Mouse (Mus musculus) naive thymus-derived CD4-positive, alpha-beta T cell, adult 2 months (primary cell): Measurements from ENCODE around the gene Dok5.

Experiments
- DNase-seq: peaks from one replicate; pipeline ENCODE4 v3.0.0-alpha.2; 2011; ENCODE audit warnings: low read depth

Gene Dok5

DNA sequence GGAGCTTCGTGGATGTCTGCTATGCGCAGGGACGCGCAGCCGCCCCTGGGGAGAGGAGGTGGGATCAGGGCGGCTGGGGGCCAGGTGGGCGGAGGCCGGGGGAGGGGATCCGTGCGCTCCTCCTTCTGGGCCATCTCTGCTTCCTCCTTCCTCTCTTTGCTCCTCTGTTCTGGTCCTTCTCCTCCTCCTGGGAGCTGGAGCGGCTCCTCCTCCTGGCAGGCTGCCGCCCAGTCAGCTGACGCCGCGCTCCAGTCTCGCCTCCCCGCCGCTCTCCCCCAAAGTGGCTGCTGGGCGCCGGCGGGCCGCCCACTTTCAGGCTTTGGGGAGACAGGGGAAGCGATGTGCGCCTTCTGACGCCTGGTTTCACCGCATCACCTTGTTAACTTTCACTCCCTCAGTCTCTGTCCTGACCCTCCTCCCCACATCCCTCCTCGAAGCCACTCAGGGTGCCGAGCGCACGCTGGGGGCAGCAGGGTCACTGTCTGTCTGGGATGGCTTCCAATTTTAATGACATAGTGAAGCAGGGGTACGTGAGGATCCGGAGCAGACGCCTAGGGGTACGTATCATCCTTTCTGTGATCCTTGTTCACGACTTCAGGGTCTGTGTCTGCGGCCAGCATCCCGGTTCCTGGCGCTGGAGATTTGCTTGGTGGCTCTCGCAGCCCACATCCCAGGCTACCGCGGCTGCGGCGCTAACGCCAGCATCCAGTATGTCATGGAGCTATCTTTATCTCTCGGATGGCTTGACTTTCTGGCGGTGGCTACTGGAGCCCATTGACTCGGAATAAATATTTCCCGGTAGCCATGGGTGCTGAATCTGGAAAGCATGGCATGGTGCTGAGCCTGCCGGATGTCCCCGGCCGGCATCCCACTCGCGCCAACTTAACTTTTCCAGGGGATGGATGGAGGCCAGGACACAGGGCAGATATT, at the start of gene Dok5:
Dok5 (plus strand) TSS at position 176 of the 930 bp plus-strand sequence.
- no peak for DNase-seq

DNA sequence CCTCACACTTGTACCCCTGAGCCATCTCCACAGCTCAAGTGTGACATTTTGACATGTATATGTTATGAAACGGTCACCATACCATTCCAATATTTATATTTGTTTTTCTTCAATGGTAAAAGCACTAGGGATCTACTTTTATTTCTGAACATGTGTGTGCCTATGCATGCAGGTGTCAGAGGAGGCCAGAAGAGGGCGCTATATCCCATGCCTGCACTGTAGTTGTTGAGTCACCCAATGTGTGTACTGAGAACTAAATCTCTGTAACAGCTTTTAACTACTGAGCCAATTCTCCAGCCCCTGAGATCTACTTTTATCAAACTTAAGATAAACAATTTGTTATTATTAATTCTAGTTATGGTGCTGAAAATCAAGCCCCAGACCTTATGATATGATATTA, 48.2 kb upstream of the Dok5 start:
- no peak for DNase-seq

DNA sequence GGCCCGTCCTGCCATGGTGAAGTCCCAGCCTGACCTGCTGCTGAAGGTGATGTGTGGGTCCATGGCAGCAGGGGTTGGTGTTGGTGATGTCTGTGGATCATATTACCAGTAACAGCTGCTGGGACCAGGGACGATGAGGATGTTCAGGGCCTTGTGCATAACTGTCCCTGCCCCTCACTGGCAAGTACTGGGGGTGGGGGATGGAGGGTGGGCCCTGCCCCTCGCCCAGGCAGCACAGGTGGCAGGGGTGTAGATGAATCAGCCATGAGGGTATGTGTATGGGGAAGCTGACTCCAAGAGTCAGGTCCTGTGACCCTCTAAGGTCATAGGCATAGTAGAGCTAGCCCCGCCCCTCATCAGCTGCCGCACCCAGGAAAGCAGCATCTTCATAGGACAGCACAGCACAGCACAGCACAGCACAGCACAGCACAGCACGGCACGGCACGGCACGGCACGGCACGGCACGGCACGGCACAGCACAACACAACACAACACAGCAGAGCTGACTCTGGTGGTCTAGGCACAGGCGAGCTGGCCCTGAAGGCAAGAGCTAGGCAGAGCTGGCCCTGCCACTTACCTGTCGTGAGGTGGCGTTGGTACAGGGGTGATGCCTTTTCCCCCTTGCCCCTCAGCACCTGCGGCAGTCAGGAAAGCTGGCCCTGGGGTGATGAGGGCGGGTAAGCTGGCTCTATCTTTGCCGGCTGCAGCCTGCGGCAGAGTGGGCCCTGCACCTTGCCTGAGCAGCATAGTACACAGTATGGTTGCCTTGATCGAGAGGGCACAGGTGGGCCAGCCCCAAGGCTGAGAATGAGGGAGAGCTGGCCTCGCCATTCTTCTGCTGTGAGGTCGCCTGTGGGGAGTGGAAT, 36.3 kb upstream of the Dok5 start:
- DNase-seq = no peak

DNA sequence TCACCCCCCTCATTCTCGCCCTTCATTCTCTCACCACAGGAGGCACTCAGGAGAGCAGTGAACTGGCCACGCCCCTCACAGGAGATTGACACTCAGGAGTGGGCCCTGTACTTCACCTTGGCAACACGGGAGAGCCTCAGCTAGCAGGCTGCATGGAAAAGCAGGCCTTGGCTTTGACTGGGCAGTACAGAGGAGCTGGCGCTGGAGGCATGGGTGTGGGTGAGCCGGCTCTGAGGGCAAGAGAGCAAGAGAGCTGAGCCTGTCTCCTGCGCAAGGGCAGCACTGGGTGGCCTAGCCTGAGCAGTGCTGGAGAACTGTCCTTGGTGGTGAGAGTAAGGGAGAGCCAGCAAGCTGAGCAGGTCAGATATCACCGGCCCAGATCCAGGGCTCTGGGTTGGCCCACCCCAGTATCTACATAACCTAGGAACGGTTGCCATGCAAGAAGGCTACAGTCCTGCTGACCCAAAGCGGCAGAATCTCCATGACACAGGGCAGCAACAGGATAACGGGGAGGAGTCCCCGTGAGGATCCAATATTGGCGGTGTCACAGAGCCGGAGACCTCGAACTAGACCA, 35.6 kb upstream of the Dok5 start:
- no peak for DNase-seq

DNA sequence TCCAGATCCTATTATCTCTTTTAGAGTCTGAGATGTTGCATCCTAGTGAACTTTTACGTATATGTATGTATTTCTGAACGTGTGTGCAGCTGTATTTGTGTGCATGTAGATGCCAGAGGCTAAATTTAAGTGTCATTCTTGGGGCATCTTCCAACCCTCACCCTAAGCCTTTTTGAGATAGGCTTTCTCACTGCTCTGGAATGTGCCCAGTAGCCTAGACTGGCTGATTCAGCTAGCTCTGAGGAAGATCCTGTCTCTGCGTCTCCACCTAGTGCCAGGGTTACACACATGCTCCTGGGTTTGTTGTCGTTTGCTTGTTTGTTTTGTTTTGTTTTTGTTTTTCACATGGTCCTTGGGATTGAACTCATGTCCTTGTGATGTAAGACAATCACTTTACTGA, 31.1 kb upstream of the Dok5 start:
- DNase-seq = no peak

DNA sequence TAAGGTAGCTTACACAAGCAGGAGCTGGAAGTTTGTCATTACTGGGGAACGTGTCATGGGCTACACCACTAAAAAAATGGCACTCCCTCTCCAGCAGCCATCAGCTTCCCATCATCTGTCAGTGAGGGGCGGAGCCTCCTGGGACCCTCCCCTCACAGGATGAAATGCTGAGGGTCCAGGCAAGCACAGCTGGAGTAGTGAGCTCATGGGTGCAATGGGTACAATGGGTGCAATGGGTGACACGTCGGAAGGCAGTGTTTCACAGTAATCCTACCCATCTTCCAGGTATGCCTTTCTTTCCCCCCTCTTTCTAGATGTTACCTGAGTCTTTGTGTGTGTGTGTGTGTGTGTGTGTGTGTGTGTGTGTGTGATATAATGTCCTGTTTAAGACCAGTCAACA, 25.1 kb upstream of the Dok5 start:
- DNase-seq = no peak

DNA sequence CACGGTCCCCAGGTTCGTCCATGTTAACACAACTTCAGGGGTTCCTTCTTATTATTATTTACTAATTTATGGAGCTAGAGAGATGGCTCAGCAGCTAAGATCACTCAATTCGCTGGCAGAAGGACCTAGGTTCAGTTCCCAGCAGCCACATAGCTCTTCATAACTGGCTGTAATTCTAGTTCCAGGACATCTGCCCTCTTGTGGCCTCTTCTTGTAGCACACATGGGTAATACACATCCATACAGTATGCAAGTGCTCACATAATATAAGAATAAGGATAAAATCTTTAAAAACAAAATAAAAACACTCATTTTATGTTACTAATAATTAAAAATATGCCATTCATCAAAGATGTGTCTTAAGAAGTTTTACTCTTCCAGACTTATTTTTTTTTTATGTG, 23.9 kb upstream of the Dok5 start:
- DNase-seq = no peak

DNA sequence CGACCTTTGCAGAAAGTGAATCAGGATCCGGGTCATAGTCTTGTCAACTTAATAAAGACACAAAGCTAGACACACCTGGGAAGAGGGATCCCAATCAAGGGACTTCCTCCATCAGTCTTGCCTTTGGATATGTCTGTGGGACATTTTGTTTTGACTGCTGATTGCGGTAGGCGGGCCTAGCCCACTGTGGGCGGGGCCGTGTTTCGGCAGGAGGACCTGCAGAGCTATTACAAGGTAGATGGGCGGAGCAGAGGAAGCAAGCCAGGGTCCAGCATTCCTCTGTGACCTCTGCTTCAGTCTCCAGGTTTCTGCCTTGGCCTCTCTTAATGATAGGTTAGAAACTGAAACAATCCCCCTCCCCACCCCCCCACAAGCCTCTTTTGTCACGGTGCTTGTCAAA, 22.7 kb upstream of the Dok5 start:
- DNase-seq = no peak

DNA sequence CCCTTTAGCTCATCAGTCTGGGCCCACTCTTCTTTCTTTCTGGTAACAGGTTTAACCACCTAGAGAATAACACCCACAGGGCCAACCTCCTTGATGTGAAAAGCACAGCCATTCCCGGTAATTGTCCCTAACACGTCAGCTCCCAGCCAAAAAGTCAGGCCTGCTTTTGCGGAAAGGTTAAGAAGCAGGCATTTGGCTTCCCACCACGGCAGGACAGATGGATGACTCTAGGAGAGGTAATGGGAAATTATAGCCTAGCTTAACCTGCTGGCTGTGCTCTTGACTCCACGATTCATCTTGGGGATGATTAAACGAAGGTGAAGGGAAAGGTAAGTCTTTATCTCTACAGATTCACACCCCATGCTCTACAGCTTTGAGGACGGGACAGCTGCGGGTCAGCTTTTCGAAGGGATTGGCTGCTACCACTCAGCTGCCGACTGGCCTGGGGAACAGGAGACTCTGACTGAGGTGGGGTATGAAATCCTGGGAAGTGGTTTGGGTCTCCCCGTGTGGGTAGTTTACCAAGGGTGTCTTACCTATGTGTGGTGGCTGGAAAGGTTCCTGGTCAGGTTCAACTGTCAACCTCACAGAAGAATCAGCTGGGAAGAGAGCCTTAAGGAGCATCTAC, 18.8 kb upstream of the Dok5 start:
- no peak for DNase-seq

DNA sequence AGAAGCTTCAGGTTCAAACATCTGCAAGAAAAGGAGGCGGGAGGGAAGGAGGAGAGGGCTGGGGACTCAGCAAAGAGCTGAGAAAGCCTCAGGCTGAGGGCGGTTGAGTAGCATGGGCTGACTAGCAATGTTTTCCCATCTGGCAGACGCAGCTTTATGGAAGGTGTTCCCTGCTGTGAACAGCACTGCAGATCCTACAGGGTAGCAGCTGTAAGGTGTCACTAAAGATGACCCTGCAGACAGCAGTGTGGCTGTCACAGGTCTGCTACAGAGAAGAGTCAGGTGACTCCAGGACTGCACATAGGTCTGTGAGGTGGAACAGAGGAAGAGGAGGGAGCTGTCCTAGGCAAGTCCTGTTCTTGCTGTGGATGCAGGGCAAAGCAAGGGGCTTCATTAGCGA, 11.2 kb upstream of the Dok5 start:
- DNase-seq = no peak

DNA sequence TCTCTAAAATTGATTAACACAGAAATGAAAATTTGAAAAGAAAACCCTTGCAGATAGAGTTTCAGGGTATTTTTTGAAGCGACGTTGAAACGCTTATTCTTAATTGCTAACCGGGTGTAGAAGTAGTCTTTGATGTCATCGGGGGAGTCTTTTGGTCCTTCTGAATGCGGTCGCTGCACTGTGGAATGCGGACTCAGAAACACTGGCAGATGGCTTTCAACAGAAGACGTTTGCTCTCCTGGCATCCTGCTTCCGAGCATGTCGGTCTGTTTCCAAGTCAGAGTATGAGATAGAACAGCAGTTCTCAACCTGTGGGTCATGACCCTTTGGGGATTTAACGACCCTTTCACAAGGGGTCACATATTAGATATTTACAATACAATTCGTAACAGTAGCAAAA, 7.5 kb upstream of the Dok5 start:
- DNase-seq = no peak

DNA sequence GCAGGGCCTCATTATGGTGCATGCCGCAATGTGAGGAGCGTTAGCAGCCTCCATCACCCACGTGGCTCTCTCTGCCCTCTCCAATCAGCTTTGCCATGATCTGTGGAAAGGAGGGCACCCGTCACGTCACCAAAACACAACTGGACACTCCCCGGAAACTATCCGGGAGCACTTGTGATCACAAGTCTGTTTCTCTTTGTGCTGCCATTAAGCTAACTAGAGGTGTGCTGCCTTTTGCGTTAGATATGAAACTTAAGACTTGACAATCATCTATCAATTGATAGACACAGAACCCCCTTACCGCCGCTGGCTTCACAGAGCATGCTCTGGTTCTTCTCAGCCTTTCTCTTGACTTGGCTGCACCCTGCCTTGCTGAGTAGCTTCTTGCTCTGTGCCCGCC, 6.9 kb upstream of the Dok5 start:
- DNase-seq = no peak

DNA sequence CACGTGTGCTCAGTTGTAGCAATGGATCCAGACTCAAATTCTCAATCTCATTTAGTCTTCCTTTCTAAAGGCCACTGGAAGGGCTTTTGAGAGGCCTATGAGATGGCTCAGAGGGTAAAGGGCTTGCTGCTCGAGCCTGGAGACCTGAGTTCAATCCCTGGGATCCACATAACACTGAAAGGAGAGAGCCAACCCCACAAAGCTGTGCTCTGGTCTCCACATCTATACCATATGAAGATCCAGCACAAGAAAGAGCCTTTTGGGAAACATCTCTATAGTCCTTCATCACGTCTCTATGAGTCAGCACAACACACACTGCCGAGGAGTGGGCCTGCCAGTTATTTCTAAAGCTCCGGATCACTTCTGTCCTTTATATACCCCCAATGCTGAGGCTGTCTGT, 5.8 kb upstream of the Dok5 start:
- DNase-seq = no peak

DNA sequence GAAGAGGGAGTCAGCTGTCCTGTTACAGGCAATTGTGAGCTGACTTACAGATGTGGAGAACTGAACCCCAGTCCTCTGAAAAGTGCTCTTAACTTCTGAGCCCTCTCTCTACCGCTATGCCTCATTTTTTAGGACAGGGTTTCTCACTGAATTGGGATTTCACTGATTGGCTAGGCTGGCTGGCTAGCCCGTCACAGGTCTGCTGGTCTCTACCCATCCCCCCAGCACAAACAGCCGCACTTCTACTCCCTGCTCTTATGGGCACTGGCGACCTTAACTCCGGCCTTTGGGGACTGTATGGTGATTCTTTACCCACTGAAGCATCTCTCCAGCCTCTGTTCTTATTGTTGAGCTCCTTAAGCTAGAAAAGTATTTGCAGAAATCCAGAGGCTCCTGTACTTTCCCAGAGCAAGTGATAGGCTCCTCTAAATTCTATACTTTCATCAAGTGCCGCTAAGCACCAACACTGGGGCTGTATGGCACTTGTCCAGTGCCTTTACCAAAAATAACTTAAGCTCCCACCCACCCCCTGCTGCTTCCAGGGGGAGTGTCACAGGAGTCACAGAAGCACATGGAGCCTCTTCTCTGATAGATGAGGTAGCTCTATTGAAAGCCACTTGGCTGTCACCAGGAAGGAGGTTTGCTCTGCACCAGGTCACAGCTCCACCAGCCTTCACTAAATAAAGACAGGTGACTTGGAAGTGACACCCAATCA, 4.5 kb upstream of the Dok5 start:
- no peak for DNase-seq

DNA sequence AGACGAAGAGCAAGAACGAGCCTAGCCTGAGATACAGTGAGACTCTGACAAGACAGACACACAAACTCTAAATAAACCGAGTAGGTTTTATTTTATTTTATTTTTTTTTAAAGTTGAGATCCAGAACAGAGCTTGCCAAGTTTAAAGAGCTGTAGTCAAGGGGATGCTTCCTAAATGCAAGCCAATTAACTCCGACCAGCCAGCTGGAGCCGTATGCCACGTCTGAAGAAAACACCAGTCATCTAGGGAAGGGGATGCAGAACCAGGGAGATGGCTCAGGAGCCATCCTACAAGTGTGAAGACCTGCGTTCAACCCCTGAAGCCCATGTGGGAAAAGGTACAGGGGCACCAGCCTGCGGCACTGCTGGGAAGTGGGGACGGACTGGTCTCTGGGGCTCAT, 2.7 kb upstream of the Dok5 start:
- DNase-seq = no peak

DNA sequence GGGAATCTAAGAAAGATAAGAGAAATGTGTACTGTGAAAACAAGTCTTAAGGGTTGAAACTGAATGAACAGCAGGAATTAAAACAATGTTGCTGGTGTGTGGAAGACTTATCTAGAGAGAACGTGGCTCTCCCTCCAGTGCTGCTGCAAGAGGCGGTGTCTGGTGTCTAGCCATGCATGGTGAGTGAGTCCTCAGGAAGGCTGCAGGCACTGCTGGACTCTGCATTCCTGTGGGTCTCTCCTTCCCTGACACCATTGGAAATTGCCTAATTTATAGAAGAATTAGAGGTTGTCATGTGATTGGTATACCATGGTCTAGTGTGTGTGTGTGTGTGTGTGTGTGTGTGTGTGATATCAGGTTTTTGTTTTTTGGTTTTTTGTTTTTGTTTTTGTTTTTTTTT, 1.9 kb upstream of the Dok5 start:
- DNase-seq = no peak

DNA sequence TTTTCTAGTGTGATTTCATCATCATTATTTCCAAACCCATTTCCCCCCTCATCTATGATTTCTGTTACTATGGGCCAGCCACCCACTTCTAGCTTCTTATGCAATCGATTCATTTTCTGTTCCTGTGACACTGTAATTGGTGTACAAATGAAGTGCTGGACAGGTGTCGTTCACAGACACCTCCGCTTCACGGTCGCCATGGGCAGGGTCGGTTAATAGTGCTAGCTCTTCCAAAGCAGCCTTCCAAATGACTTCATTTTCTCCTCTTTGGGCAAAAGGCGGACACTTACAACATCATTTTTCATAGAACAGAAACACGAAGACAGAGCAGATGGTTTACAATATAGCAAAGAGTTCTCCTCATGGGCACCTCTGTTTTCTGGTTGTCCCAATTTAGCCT, 1.5 kb upstream of the Dok5 start:
- no peak for DNase-seq

DNA sequence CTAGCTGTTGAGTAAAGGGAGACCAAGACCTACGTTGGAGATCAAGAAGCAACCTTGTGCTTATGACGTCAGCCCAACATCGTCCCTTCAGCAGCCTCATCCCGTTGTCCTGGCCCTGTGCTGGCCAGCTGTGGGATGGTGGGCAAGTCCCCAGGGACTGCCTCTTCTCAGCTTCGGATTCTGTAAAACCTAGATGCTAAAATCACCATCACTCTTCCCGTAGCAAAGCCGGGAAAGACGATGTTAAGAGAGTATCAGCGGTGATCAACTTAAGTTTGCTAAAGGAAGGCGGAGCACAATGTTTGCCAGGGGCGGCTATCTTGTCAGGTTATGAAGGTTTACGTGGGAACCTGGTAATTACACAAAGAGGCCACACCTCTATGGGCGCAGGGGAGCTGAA, 826 bp upstream of the Dok5 start:
- DNase-seq = no peak

DNA sequence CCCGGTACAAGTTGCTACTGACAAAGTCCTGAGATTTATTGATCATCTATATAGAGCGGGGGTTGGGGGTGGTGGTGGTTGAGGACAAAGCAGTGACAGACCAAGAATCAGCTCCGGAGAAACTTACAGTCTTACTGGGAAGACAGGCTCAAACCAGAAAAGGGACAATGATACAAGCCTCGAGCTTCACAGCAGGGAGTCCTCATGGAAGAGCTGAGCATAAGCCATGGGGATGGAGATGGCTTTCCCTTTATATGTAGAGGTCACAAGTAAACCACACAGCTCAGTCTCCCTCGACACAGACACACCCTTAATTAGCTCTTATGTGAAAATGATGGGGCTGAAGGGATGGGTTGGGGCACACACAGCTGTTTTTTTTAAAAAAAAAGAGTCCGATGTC, 402 bp upstream of the Dok5 start:
- DNase-seq = no peak

DNA sequence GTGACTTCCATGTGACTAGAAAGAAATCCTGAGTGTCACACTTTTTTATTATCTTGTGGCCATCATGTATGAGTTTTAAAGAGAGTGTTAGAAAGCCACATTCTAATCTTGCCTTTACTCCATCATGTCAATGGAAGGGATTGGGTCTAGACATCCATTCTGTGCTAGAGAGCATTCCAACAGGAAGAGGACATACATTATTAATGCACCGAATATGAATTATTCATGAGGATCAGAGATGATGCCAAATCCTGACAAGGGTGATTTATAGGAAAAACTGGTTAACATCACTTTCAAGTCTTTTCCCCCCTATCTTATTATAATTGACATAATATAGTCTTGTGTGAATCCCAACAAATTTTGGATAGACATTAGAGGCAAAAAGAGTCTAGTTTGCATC, 2.1 kb downstream of the Dok5 start:
- no peak for DNase-seq

DNA sequence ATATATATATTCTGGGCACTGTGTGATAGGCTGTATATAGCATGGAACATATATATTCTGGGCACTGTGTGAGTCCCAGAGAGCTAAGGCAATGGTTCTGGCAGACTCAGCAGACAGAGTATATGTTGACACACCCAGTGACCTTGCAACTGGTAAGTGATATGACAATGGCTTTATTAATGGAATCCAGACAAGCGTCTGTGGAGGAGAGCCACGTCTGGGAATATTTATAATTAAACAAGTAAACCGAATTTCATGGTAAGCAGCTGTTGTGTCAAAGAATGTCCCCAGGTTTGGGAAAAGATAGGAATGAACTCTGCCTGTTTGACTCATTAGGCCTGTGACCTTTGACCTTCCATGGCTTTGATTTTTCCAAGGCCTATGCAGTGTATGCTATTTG, 2.8 kb downstream of the Dok5 start:
- no peak for DNase-seq

DNA sequence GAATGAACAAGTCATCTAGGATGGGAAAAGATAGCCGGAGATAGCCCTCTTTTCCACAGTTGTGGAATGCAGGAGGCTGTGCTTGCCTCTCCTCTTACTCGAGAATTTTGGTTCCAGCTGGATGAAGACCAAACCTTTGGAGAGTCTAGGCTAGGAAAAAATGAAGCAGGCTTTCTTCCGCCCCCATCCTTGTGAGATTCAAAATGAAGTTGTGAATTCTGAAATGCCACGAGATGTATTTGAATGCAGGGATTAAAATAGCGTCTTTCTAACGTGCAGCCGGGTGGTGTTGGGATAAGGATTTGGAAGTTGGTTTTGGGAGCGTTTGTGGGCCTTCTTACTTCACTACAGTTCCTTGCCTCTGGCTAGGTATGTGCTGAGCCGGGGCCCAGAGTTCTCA, 6.8 kb downstream of the Dok5 start:
- no peak for DNase-seq
